Mouse (Mus musculus): ENCODE data around the gene Slc8a1.

DNA sequence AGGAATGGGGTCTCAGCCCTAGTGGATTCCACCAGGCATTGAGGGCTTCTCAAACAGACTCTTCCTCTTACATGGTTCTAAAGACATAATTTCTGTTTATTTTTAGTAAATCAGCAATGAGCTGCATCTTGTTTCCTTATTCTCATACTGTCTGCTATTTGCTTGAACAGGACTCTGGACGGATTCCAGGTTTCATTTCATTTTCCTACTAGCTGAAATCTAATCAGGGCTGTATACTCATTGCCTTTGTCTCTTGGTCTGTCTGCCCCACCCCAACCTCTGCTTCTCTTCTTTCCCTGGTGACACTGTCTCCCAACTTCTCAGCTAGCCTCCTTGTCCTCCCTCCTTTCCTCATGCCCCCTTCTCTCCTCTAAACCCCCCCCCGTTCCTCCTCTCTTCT, 101.4 kb downstream of the Slc8a1 start:
- TF ChIP-seq CTCF (IDR thresholded peaks at IDR 0.05; ENCODE audit: low read depth, low read length) = no peak
- no peak for TF ChIP-seq POLR2AphosphoS5 (IDR thresholded peaks at IDR 0.05; ENCODE audit: insufficient replicate concordance, low read depth, low read length)
- no peak for TF ChIP-seq GATA1 (IDR thresholded peaks at IDR 0.05; ENCODE audit: borderline replicate concordance, low read length)
